Mouse (Mus musculus) myocyte (in vitro differentiated cells): ENCODE measurements around the gene 9230112D13Rik. TPM values are rescaled to one million over a fixed set of nuclear protein-coding genes. Genes with fewer than 3 reads are reported as not detected.

ENCODE experiments used
- H3K27me3 ChIP-seq: one replicate; pipeline ENCODE4 v1.6.1; 2011; ENCODE audit not compliant: control insufficient read depth, insufficient read depth, insufficient read length
- H3K36me3 ChIP-seq: one replicate; pipeline ENCODE4 v1.6.1; 2011; ENCODE audit not compliant: control insufficient read depth, insufficient read depth
- H3K4me2 ChIP-seq: one replicate; pipeline ENCODE4 v1.6.1; 2011; ENCODE audit warnings: low read depth, control low read depth
- H3K4me3 ChIP-seq: one replicate; pipeline ENCODE4 v1.5.1; 2011; ENCODE audit warnings: mild to moderate bottlenecking, control low read depth, moderate library complexity
- H3K79me2 ChIP-seq: one replicate; pipeline ENCODE4 v1.6.1; 2011; ENCODE audit not compliant: control insufficient read depth, insufficient read depth
- H3ac ChIP-seq: one replicate; pipeline ENCODE4 v1.6.1; 2011; ENCODE audit not compliant: control insufficient read depth, insufficient read length
- CEBPB ChIP-seq: IDR thresholded peaks from 2 replicates; pipeline ENCODE4 v1.6.1; 2011; ENCODE audit warnings: mild to moderate bottlenecking, moderate library complexity; ENCODE audit not compliant: poor library complexity, insufficient read depth, severe bottlenecking
- E2F4 ChIP-seq: IDR thresholded peaks from one replicate; pipeline ENCODE4 v1.6.1; 2011; ENCODE audit warnings: mild to moderate bottlenecking, control low read depth, moderate library complexity; ENCODE audit not compliant: insufficient read depth
- MAX ChIP-seq: IDR thresholded peaks from one replicate; pipeline ENCODE4 v1.6.1; 2011; ENCODE audit warnings: low read depth, mild to moderate bottlenecking, control low read depth
- MYOD1 ChIP-seq, 3 experiments: IDR thresholded peaks; one replicate each; pipeline ENCODE4 v1.6.1; 2011; ENCODE audit warnings: control low read depth in 2 of 3, low read depth in 2 of 3, mild to moderate bottlenecking in 2 of 3, moderate library complexity in 1 of 3; ENCODE audit not compliant: insufficient read length in 2 of 3, control insufficient read depth in 1 of 3
- MYOG ChIP-seq, 3 experiments: IDR thresholded peaks; one replicate each; pipeline ENCODE4 v1.6.1; 2011; ENCODE audit warnings: control low read depth in 2 of 3, low read depth in 2 of 3, mild to moderate bottlenecking in 2 of 3; ENCODE audit not compliant: insufficient read length in 2 of 3, control insufficient read depth in 1 of 3, insufficient read depth in 1 of 3
- POLR2A ChIP-seq: IDR thresholded peaks from one replicate; pipeline ENCODE4 v1.6.1; 2011; ENCODE audit warnings: low read depth, mild to moderate bottlenecking, control low read depth, moderate library complexity; ENCODE audit not compliant: insufficient read length
- POLR2AphosphoS2 ChIP-seq: IDR thresholded peaks from one replicate; pipeline ENCODE4 v1.6.1; 2011; ENCODE audit warnings: low read depth, control low read depth; ENCODE audit not compliant: insufficient read length
- REST ChIP-seq: IDR thresholded peaks from one replicate; pipeline ENCODE4 v1.6.1; 2011; ENCODE audit warnings: mild to moderate bottlenecking, control low read depth, moderate library complexity; ENCODE audit not compliant: insufficient read depth, insufficient read length
- SRF ChIP-seq: IDR thresholded peaks from one replicate; pipeline ENCODE4 v1.6.1; 2011; ENCODE audit warnings: low read depth; ENCODE audit not compliant: control insufficient read depth, insufficient read length
- TCF12 ChIP-seq: IDR thresholded peaks from one replicate; pipeline ENCODE4 v1.6.1; 2011; ENCODE audit warnings: mild to moderate bottlenecking, control low read depth; ENCODE audit not compliant: poor library complexity, insufficient read depth, severe bottlenecking
- TCF3 ChIP-seq: IDR thresholded peaks from one replicate; pipeline ENCODE4 v1.6.1; 2011; ENCODE audit warnings: low read depth, control low read depth; ENCODE audit not compliant: insufficient read length
- USF1 ChIP-seq: IDR thresholded peaks from one replicate; pipeline ENCODE4 v1.6.1; 2011; ENCODE audit warnings: low read depth, mild to moderate bottlenecking, control low read depth, moderate library complexity
- polyA plus RNA-seq: library from polyadenylated mRNA; unstranded; fragments of >200 nt; fragmentation: generic; extraction: Trizol; gene quantifications from one replicate; pipeline ENCODE4 v1.2.1, GENCODE M21; 2012; ENCODE audit warnings: missing spikeins

9230112D13Rik gene
- polyA plus RNA-seq, 1 experiment, result not detected

GRCm38 (mm10) chr14:34490965-34491364 is 31.6 kb downstream of the 9230112D13Rik start:
- no peak overlapping the region for H3K4me3 ChIP-seq
- H3ac ChIP-seq, result no peak overlapping the region
- H3K79me2 ChIP-seq, result peaks cover 100% of the 10 kb centered on the region
- H3K4me2 ChIP-seq, result no peak overlapping the region
- H3K27me3 ChIP-seq, result no peaks in the 10 kb centered on the region
- TF ChIP-seq USF1 (no peak), TCF3 (no peak), MYOD1 (IDR thresholded peaks at IDR 0.05; ENCODE audit: control insufficient read depth in 1 of 3, insufficient read length in 2 of 3, low read depth in 2 of 3) (no peak)
- H3K36me3 ChIP-seq, result no peaks in the 10 kb centered on the region

- no peak overlapping the region for H3ac ChIP-seq
Observed at GRCm38 (mm10) chr14:34489928-34490327, 32.7 kb downstream of the 9230112D13Rik start.

GRCm38 (mm10) chr14:34486169-34486568 is 36.4 kb downstream of the 9230112D13Rik start:
- Histone ChIP-seq H3ac (no peak overlapping the region), H3K79me2 (peaks cover 98% of the 10 kb centered on the region), H3K36me3 (no peaks in the 10 kb centered on the region), H3K4me2 (no peak overlapping the region), H3K27me3 (no peaks in the 10 kb centered on the region), H3K4me3 (no peak overlapping the region)
- TF ChIP-seq CEBPB (no peak), MYOG (IDR thresholded peaks at IDR 0.05; ENCODE audit: control insufficient read depth in 1 of 3, insufficient read depth in 1 of 3, insufficient read length in 2 of 3, low read depth in 2 of 3) (no peak), SRF (no peak), MAX (no peak), MYOD1 (IDR thresholded peaks at IDR 0.05; ENCODE audit: control insufficient read depth in 1 of 3, insufficient read length in 2 of 3, low read depth in 2 of 3) (no peak), POLR2A (no peak), POLR2AphosphoS2 (no peak)

More at GRCm38 (mm10) chr14:34489928-34490327, 32.7 kb downstream of the 9230112D13Rik start:
- H3K4me3 ChIP-seq, result no peak overlapping the region
- H3K36me3 ChIP-seq, result no peaks in the 10 kb centered on the region
- TF ChIP-seq CEBPB (no peak), TCF12 (no peak), TCF3 (no peak), USF1 (no peak), MAX (no peak), MYOD1 (IDR thresholded peaks at IDR 0.05; ENCODE audit: control insufficient read depth in 1 of 3, insufficient read length in 2 of 3, low read depth in 2 of 3) (no peak), E2F4 (no peak), REST (no peak), POLR2AphosphoS2 (no peak), MYOG (IDR thresholded peaks at IDR 0.05; ENCODE audit: control insufficient read depth in 1 of 3, insufficient read depth in 1 of 3, insufficient read length in 2 of 3, low read depth in 2 of 3) (no peak)
- no peak overlapping the region for H3K4me2 ChIP-seq
- no peaks in the 10 kb centered on the region for H3K27me3 ChIP-seq
- peaks cover 98% of the 10 kb centered on the region for H3K79me2 ChIP-seq

GRCm38 (mm10) chr14:34483469-34484341 is 38.9 kb downstream of the 9230112D13Rik start:
- Histone ChIP-seq H3K4me2 (no peak overlapping the region), H3K36me3 (no peaks in the 10 kb centered on the region)

GRCm38 (mm10) chr14:34471591-34471990 is 51.0 kb downstream of the 9230112D13Rik start:
- no peak for TF ChIP-seq TCF12
- TF ChIP-seq TCF3, result no peak
- no peak for TF ChIP-seq USF1
- TF ChIP-seq MYOG (IDR thresholded peaks at IDR 0.05; ENCODE audit: control insufficient read depth in 1 of 3, insufficient read depth in 1 of 3, insufficient read length in 2 of 3, low read depth in 2 of 3), result no peak
- TF ChIP-seq POLR2AphosphoS2, result no peak
- TF ChIP-seq REST, result no peak
- no peak for TF ChIP-seq SRF
- no peak for TF ChIP-seq E2F4
- no peak for TF ChIP-seq MYOD1 (IDR thresholded peaks at IDR 0.05; ENCODE audit: control insufficient read depth in 1 of 3, insufficient read length in 2 of 3, low read depth in 2 of 3)
- TF ChIP-seq CEBPB, result no peak
- TF ChIP-seq POLR2A, result no peak
- no peak for TF ChIP-seq MAX
- Histone ChIP-seq H3K36me3 (no peaks in the 10 kb centered on the region), H3K4me3 (no peak overlapping the region), H3K79me2 (peaks cover 100% of the 10 kb centered on the region), H3K4me2 (no peak overlapping the region), H3K27me3 (no peaks in the 10 kb centered on the region), H3ac (no peak overlapping the region)

More at GRCm38 (mm10) chr14:34483469-34484341, 38.9 kb downstream of the 9230112D13Rik start:
- no peak for TF ChIP-seq MYOG (IDR thresholded peaks at IDR 0.05; ENCODE audit: control insufficient read depth in 1 of 3, insufficient read depth in 1 of 3, insufficient read length in 2 of 3, low read depth in 2 of 3)
- TF ChIP-seq POLR2A, result no peak
- TF ChIP-seq TCF3, result no peak
- no peak for TF ChIP-seq POLR2AphosphoS2
- TF ChIP-seq E2F4, result no peak
- TF ChIP-seq SRF, result no peak
- TF ChIP-seq MYOD1 (IDR thresholded peaks at IDR 0.05; ENCODE audit: control insufficient read depth in 1 of 3, insufficient read length in 2 of 3, low read depth in 2 of 3), result no peak
- TF ChIP-seq MAX, result no peak
- TF ChIP-seq TCF12, result no peak
- TF ChIP-seq REST, result no peak
- no peak for TF ChIP-seq CEBPB
- TF ChIP-seq USF1, result no peak
- H3ac ChIP-seq, result no peak overlapping the region
- H3K27me3 ChIP-seq, result no peaks in the 10 kb centered on the region
- H3K4me3 ChIP-seq, result no peak overlapping the region
- peaks cover 98% of the 10 kb centered on the region for H3K79me2 ChIP-seq
